Mouse (Mus musculus) retina, postnatal 1 day (tissue): ENCODE results near the gene Gale.
A peak's percentile ranks its signal among the peaks of the same experiment; 100 is the strongest.
"Not testable (repeated sequence)": the region's sequence is repeated elsewhere in the genome, so short reads cannot be mapped to it uniquely, and the experiment has no call there.

Source experiments
- DNase-seq: peaks from one replicate; pipeline ENCODE4 v3.0.0-alpha.2; 2012

Gene Gale

DNA sequence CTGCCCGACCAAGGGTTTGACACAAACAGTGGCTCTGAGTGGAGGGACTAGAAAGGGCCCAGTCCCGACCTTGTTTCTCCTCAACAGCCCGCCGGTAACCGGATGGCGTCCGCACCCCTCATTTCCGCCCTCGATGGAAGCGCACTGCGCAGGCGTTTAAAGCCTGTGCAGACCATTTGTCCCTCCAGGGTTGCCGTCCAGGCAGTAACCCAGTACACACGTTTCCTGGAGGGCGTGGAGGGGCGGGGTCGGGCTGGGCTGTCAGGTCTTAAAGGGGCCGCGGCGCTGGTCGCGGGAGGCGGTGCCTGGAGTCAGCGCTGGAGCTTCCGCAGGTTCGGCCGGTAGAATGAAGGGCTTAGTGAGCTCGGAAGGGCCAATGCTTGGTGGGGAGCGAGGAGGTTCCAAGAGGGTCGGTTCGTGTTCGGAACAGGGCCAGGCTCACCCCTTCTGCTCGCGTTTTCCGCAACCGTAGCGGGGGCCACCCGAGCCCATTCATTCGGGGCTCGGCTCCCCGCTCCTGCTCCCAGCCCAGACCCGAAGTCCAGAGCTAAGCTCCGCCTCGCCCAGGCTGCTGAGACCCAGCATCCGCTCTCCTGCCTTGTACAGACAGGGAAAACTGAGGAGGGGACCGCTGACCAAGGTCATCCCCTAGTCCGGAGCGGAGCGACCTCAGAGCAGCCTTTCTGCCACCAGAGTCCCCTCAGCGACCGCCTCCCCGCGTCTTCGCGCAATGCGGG is at the start of gene Gale:
Gale (plus strand) TSS at position 271 of the 737 bp plus-strand sequence.
- DNase-seq, result peak; percentile 98

DNA sequence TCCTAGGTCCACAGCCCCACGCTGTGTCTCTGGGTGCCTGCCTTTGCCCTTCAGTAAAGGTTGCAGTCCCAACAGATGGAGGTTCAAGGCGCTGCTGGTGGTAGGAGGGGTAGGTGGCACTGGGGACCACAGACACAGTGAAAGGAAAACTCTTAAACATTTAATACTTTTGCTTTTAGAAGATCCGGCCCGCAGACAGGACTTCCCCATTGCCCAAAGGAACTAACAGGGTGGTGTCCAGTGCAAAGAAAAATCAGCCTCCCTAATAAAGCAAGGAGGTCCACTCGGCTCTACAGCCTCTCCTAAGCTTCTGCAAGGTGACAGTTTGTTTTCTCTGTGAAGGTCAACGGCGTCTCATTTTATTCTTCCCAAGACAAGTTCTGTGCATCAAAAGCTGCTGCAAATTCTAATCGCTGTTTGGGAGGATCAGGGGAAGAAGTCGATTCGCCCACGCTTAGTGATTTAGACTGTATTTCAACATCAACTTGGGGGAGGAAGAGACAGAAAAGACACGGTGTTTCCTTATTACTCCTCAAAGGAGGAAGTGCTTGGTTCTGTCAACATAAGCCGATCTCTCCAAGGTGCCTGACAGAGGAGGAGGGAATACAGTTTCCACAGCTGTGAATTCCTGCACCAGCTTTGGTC is 44.8 kb upstream of the Gale start:
- DNase-seq, result no peak

DNA sequence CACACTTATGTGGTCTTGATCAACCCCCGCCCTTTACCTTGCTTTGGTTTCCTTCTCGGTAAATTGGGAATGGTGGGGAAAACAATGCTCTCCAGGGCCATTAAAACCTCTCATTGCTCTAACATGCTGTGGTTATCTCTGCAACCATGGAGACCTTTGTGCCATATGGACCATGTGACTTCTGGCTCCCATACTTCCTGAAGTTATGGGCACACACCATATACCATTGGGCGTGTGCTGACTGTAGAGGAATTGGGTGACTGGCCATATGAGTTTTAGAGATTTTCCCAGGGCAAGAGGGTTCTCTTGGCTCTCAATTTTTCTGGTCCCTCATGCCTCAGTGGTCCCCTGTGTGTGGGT is 44.3 kb upstream of the Gale start:
- no peak for DNase-seq

DNA sequence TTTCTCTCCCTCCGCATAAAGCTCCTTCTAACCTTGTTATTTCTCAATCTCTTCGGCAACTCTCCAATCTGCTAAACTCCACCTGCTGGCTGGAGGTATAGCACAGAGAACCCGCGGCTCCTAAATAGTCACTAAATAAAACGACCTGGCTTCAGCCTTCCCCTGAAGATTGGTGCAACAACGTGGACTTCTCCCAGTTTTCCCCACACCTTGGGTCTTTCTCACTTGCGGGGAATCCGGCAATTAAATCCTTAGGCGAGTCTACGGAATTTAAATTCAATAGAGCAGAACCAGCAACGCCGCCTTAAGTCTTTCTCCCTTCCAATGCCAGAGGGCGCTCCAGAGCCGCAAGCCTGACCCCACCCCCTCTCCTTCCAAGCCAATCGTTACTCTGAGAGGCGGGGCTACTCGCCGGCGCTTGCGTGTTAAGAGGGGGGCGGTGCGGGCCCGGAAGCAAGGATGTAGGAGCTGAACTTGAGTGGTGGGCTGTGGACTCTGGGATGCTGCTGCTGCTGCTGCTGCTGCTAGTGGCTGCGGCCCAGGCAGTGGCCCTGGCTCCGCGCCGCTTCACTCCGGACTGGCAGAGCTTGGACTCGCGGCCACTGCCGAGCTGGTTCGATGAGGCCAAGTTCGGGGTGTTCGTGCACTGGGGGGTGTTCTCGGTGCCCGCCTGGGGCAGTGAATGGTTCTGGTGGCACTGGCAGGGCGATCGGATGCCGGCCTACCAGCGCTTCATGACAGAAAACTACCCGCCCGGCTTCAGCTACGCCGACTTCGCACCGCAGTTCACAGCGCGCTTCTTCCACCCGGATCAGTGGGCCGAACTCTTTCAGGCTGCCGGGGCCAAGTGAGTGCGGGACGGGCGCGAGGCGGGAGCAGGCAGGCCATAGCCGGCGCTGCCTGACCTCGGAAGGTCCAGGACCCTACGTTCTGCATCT is 43.0 kb upstream of the Gale start, which contains the start of gene Fuca1:
Fuca1 (plus strand) TSS at position 432 of the 938 bp plus-strand sequence.
- DNase-seq, result peak; percentile 98

DNA sequence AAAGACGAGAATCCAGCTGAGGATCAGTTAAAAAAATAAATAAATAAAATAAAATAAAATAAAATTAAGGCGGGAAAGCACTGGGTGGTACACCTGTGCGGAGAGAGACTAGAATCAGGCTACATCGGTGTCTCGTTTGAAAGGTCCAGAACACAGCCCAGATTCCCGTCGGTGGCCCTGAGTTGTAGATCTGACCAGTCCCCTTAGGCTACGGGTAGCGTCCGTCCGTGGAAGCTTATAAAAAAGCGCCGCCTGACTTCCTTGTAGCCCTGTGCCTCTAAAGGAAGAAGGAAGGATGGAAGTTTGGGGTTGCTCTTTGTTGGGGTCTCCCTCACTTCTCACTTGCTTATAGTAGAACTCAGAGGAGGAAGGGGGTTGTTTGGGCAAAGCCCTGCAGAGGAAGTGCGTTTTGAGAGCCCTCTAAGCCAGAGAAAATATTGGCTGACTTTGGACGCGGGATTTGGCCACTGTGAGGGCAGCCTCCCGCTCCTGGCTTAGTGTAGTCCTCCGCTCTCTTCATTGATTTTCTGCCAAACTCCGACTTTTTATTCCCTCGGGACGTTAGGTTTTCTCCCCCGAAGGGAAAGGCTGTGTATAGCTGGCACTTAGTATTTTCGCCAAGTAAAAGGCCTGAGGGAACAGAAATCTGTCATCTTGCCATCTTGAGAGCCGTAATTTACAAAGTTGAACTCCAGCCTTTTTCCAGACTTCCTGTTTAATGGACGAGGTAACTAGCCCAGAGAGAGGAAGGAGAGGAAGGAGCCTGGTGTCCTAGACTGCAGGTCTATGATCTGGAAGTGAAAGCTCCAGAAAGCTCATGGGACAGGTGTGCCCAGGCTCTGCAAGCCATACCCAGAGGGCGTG is 42.0 kb upstream of the Gale start:
- no peak for DNase-seq

DNA sequence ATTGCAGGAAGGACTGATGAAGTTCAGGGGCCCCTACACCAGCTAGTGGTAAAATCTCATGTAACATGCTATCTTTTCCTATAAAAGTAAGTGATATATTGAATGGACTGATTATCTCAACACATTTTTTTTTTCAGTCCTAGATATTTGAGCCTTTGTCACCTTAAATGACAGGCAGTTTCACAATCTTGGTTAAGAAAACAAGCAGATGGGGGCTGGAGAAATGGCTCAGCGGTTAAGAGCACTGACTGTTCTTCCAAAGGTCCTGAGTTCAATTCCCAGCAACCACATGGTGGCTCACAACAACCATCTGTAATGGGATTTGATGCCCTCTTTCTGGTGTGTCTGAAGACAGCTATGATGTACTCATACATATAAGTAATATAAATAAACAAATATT is 41.3 kb upstream of the Gale start:
- DNase-seq, result no peak

DNA sequence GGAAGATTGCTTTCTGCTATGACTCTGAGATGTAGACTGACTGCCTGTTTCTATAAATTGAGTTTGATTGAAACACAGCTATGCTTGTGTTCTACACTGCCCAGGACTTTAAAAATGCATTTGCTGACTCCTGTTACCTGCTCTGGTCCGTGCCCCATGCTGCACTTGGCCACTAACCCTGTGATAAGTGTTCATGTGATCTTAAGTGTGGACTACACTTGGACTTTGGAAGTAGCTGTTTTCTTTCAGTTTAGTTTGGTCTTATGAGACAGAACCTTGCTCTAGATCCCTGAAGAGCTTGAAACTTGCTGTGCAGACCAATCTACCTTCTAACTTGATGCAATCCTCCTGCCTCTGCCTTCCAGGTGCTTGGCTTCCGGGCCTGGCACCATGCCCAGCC is 39.1 kb upstream of the Gale start:
- DNase-seq, result no peak

DNA sequence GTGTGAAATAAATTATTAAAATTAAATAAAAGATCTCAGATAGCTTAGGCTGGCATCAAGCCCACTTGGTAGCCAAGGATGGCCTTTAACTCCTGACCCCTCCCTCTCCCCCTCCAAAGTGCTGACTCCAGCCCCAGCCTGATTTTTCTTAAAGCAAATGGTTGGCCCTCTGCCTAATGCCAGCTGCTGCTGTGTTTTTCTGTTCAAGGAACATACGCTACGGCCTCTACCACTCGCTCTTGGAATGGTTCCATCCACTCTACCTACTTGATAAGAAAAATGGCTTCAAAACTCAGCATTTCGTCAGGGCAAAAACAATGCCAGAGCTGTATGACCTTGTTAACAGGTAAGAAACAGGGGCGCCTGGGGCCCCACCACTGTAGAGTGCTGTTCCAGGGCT is 38.2 kb upstream of the Gale start:
- DNase-seq, result no peak

DNA sequence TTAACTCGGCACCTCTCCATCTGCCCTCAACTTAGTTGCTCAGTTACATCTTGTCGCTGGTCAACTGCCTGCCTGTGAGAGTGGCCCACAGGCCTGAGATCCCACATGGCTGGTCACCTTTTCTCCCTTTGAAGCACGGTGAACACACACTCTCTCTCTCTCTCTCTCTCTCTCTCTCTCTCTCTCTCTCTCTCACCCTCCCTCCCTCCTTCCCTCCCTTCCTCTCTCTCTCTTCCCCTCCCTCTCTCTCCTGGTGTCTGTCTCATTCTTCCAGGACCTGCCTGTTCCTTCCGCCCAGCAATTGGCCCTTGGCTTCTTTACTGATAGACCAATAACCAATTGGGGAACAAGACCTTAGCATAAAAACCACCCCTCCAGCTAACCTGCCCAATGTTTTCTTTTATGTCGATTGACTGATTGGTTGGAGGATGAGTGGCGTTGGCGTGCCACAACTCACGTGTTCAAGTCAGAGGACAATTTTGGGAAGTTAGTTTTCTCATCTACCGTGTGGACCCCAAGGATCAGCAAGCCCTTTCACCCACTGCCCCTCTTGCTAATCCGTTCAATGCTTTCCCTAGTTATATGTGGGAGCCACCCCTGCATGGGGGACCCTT is 37.2 kb upstream of the Gale start:
- DNase-seq, result no peak

DNA sequence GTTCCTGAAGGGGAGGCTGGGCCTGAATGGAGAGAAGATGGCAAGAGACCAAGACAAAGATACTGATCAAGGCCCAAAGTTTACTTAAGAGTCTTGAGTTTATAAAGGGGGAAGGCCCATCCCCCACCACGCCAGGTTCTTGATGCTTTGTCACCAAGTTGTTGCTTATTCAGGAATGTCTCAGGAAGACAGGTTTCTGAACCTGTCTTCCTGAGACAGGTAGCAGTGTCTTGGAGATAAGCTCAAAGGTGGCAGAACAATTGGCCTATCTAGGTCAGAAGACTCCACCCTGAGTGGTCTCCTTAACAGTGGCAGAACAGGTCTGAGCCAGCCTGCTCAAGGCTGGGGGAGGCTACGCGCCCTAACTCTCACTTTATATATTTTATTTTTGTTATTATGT is 36.7 kb upstream of the Gale start:
- DNase-seq, result no peak

DNA sequence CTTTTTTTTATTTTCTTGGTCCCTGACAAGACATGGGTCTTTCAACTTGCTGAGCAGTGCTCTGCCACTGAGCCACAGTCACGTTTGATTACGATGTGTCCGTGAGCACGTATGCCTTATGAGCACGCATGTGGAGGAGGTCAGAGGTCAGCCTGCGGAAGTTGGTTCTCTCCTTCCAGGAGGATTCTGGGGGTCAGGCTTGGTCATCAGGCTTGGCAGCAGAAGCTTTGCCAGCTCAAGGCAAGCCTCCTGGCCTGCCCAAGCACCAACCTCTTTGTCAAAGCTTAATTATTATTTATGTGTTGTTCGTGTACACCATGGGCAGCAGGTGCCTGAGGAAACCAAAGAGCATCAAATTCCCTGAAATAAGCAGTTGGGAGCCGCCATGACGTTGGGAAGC is 35.2 kb upstream of the Gale start:
- DNase-seq, result no peak

DNA sequence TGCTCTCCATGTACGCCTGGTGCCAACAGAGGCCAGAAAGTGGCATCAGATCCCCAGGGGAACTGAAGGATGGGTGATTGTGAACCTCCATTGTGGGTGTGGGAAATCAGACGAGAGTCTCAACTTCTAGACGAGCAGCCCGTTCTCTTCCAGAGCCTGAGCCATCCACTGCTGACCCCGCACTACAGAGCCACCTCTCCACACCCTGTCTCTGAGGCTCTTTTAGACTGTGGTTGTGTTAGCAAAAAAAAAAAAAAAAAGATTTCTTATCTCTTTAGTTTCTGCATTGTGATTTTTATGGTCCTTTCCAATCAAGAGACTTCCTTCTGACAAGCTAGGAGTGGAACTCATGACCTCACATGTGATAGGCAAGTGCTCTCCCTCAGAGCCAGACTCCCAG is 34.1 kb upstream of the Gale start:
- no peak for DNase-seq

DNA sequence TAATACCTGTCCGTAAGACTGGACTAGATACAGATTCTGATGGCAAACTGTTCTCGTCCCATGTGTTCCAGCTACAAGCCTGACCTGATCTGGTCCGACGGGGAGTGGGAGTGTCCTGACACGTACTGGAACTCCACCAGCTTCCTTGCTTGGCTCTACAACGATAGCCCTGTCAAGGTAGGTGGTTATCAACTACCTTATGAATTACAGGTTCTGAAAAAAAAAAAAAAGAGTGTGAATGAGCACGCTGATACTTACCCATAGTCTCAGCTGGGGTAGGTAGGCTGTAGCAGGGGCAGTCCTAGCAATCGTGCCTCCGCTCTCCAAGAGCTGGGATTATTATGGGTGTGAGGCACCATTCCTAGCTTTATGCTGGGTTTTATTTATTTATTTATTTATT is 33.7 kb upstream of the Gale start:
- DNase-seq, result no peak

DNA sequence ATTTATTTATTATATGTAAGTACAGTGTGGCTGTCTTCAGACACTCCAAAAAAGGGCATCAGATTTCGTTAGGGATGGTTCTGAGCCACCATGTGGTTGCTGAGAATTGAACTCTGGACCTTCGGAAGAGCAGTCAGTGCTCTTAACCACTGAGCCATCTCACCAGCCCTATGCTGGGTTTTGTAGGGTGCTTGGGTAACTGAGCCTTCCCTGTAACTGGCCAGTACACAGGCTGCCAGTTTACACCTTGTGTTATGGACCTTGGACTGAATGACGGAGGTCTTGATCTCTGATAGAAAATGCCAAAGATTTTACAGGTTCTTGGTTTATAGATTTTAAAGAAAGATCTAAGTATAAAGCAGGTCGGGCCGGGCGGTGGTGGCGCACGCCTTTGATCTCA is 33.3 kb upstream of the Gale start:
- DNase-seq, result no peak

DNA sequence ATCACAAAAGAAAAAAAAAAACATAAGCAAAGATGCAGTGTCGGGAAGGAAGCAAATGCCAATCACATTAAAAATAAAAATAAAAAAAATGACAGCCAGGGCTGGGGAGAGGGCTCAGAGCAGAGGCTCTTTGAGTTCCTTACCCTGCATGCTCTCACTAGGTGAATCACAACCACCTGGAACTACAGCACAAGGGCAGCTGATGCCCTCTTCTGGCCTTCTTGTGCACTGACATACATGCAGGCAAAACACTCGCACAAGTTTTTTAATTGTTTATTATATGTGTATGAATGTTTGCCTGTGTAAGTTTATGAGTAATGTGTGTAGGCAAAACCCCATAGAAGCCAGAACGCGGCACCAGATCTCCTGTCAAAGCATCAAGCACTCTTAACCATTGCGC is 31.7 kb upstream of the Gale start:
- DNase-seq, result peak; percentile 53

DNA sequence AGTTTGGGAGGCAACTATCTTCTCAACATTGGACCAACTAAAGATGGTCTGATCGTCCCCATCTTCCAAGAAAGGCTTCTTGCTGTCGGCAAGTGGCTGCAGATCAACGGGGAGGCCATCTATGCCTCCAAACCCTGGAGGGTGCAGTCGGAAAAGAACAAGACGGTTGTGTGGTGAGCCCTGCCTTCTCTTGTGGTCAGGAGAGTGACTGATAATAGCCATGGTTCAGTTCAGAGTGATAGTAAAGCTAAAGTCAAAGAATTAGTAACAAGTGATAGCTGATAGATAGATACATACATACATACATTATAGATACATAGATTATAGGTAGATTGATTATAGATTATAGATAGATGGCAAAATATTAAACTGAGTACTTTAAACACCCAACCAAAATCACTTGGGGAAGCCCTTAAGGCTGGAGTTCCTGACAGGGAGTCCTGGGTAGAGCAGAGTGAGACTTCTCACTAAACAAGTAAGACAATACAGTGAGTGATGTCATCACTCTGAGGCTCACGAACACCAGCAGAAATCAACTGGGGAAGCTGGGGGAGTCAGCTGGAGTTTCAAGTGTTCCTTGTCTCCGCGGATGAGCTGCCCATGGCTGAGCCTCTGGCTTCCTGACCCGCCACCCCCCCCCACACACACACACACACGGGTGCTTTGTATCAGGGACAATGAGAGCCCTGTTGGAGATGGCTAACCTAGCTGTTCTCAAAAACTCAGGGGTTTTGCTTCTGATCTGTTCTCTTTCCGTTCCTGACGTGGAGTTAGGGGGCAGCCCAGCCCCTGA is 28.6 kb upstream of the Gale start:
- peak; percentile 65 for DNase-seq

DNA sequence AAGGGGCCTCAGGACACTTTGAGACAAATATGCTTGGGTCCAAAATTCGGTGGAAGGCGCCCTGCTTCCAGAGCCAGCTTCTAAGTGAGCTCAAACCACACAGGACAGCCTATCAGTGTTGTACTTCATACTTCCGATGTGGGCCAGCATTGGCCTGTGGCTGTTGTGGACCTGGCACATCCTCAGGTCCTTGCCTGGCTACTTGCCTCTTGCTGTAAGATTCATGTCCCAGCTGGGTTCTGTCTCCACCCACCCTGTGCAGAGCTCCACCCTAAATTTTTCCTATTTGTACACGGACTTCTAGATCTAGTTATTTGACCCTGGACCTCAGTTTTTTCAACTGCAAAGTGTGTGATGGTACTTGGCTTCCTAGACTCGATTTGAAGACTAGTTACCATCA is 28.0 kb upstream of the Gale start:
- DNase-seq, result no peak

DNA sequence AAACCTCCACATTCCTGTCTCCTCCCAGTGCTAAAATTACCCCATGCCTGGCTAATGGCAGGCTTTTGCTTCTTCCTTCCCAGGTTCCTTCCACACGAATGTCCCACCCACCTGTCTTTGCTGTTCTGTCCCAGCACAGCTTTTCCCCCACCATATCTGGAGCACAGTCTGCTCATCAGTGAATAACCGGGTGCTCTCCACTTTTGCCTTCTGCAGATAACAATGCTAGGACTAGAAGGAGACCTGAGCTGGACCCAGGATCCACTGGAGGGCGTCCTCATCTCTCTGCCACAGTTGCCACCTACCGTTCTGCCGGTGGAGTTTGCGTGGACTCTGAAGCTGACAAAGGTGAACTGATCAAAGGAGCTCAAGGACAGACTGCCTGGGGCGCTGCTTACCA is 24.7 kb upstream of the Gale start:
- DNase-seq, result no peak

DNA sequence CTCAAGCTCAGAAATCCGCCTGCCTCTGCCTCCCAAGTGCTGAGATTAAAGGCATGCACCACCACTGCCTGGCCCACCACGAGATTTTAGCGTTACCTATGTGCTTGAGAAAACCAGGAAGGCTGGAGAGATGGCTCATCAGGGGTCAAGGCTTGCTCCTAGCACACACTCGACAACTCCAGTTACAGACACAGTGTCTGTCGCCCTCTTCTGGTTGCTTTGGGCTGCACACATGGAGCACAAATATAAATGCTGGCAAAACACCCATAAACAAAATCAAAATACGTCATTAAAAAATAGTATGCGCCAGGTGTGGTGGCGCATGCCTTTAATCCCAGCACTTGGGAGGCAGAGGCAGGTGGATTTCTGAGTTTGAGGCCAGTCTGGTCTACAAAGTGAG is 22.5 kb upstream of the Gale start:
- DNase-seq, result not testable (repeated sequence)

DNA sequence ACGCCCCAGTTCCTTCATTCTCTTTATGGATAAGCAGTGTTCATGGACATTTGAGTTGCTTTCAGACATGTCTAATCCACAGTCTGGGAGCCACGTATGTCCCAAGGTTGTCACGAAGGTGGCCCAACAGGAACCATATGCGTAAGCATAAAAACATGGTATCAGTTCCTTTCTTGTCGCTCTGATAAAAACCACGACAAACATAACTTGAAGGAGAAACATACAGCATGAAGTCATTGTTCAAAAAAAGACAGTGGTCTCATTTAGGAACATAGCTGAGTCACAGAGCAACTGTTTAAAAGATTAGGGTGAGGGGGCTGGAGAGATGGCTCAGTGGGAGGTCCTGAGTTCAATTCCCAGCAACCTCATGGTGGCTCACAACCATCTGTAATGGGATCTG is 21.3 kb upstream of the Gale start:
- DNase-seq, result no peak

DNA sequence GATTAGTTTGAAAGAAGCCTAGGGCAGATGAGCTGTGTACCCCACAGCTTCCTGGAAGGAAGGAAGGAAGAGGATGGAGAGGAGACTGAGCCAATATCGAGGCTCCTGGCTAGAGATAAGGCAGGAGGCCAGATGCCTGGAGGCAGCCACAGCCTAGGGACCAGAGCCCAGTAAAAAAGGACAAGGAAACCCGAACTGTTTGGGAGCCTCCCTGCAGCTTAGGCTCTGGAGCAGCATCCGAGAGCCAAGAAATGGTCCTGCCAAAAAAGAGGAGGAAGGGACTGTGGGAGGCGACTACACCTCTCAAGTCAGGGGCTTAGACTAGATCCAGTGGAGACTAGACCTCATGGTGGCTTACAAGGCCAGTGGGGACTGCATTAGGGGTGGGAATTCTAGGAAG is 20.1 kb upstream of the Gale start:
- DNase-seq, result no peak
